Mouse (Mus musculus): ENCODE results near the gene Hist1h2be. TPM values are rescaled to one million over a fixed set of nuclear protein-coding genes. Genes with fewer than 3 reads are reported as not detected.

Hist1h2be gene
- polyA plus RNA-seq (2012; rRNA removed), result 1.4 and 2.2 TPM in 2 replicates

DNA sequence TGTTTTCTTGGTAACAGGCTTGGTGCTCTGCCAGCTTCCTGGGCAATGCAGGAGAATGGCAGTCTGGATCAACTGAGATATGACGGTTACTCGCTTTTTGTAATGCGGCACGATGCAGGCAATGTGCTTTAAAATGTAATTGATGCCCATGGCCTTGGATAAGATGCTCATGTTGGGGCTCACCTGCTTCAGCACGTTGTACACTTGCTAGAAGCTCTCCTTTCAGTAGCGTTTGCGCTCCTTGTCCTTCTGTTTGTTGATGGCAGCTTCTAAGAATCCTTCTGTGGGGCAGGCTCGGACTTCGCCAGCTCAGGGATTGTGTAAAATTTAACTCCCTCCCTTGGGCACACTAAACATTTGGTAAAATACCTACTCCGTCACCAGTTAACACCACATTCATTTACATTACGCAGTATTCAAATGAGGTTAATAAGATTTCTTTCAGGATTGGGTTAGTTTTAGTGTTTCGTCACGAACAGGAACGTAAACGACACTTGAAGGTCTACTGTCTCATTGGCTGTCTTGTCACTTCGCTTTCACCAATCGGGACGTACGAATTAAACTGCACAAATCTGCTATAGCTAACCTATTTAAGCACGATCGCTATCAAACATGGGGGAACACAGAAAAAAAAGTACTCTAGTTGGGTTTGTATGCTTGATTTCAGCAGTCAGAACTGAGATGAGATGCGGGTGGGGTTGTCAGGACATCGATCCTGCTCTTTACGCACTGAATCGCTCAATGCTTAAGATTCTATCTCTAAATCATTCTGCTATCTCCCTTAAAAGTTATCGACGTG lies at the start of gene Hist1h2be:
TSS of gene Hist1h2be (minus strand) at position 392 of the 799 bp plus-strand sequence.

DNA sequence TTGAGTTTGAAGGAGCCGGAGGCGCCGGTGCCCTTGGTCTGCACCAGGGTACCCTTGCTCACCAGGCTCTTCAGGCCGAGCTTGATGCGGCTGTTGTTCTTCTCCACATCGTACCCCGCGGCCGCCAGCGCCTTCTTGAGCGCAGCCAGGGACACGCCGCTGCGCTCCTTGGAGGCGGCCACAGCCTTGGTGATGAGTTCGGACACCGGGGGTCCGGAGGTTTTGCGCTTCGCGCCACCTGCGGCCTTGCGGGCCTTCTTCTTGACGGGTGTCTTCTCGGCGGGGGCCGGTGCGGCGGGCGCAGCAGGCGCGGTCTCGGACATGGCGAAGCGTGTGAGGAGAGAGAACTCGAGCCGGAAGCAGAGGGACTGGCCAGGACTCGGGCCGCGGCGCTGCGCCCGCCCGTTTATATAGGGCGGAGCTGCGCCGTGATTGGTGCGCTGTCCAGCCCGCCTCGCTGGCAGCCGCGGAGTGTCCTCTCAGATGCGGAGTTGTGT lies 1.3 kb upstream of the Hist1h2be start, which contains the start of gene Hist1h1e:
TSS of gene Hist1h1e (minus strand) at position 384 of the 497 bp plus-strand sequence.

DNA sequence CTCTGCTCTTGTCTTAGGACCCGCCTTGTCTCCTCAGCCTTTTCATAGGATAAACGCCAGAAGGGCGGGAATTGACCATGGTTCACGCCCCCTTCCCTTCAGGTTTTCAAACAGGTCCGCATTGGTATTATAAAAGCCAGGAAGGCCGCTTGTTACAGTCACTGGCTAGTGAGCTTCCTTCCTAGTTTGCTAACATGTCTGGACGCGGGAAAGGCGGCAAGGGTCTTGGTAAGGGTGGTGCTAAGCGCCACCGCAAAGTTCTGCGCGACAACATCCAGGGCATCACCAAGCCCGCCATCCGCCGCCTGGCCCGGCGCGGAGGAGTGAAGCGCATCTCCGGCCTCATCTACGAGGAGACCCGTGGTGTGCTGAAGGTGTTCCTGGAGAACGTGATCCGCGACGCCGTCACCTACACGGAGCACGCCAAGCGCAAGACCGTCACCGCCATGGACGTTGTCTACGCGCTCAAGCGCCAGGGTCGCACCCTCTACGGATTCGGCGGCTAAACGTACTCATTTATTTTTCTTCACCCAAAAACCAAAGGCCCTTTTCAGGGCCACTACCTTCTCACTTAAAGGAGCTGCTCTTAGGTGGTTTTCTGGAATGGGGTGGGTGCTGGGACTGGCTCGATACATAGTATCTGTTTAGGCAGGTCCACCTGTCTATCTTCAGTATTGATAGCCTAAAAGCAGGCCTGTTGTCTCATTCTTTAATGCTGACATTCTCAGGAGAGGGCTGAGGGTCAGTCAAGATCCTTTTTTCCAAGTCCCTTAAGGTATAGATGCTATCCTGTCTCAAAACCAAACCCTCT lies 39.3 kb downstream of the Hist1h2be start, which contains the start of gene Hist1h4d:
TSS of gene Hist1h4d (plus strand) at position 191 of the 811 bp plus-strand sequence.

DNA sequence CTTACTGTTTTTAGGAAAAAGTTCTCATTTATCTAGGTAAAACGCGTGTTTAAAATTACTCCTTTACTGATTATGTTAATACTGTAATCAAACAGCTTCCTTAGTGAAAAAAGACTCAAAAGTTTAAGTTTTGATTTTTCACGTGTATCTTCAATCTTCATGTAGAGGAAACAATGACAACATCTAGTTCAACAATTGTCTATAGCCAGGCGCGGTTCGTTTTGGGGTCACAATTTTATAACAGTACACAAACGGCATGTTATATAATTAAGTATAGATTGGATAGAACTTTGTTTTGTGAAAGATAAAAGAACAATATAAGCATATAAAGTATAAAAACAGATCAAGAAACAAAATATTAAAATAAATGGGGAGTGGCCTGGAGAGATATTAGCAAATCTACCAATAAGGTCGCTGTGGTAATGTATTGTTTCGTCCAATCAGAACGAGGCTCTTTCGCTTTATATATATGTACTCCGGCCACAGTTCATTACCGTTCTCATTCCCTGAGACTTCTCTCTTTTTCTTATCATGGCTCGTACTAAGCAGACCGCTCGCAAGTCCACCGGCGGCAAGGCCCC lies 45.6 kb downstream of the Hist1h2be start, which contains the start of gene Hist1h3d:
TSS of gene Hist1h3d (plus strand) at position 493 of the 581 bp plus-strand sequence.

DNA sequence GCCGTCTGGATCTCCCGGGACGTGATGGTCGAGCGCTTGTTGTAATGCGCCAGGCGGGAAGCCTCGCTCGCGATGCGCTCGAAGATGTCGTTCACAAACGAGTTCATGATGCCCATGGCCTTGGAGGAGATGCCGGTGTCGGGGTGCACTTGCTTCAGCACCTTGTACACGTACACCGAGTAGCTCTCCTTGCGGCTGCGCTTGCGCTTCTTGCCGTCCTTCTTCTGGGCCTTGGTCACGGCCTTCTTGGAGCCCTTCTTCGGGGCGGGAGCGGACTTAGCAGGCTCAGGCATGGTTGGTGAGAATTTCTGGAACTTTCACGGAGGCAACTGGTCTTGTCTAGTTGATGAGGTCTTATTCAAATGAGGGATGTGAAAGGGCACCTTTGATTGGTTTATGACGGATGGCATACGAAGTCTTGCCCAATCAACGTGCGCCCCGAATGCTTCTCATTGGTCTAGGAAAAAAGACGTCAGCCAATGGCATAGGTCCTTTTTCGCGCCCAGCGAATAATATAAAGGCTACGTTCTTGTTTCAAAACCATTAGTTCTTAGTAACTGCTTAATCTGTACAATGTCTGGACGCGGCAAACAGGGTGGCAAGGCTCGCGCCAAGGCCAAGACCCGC lies 46.9 kb downstream of the Hist1h2be start, which contains the start of the genes Hist1h2bf and Hist1h2ad:
TSS of gene Hist1h2bf (minus strand) at position 299 of the 627 bp plus-strand sequence.
TSS of gene Hist1h2ad (plus strand) at position 484 of the 627 bp plus-strand sequence.

DNA sequence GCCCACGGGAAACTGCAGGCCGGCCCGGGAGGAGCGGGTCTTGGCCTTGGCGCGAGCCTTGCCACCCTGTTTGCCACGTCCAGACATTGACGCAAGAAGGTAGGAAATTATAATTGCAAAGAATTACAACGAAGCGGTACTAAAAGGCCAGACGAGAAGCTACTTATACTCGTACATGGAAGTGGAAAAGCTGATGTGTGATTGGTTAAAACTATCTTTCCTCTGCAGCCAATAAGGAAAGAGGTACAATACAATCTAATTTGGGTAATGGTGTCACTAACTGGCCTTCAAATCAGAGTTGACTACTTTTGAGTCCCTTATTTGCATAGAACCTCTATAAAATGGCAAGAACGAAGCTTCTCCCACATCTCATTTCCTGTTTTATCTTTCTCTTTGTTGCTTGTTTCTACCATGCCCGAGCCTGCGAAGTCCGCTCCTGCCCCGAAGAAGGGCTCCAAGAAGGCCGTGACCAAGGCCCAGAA lies 49.9 kb downstream of the Hist1h2be start, which contains the start of the genes Hist1h2ae and Hist1h2bg:
TSS of gene Hist1h2ae (minus strand) at position 199 of the 482 bp plus-strand sequence.
TSS of gene Hist1h2bg (plus strand) at position 375 of the 482 bp plus-strand sequence.

DNA sequence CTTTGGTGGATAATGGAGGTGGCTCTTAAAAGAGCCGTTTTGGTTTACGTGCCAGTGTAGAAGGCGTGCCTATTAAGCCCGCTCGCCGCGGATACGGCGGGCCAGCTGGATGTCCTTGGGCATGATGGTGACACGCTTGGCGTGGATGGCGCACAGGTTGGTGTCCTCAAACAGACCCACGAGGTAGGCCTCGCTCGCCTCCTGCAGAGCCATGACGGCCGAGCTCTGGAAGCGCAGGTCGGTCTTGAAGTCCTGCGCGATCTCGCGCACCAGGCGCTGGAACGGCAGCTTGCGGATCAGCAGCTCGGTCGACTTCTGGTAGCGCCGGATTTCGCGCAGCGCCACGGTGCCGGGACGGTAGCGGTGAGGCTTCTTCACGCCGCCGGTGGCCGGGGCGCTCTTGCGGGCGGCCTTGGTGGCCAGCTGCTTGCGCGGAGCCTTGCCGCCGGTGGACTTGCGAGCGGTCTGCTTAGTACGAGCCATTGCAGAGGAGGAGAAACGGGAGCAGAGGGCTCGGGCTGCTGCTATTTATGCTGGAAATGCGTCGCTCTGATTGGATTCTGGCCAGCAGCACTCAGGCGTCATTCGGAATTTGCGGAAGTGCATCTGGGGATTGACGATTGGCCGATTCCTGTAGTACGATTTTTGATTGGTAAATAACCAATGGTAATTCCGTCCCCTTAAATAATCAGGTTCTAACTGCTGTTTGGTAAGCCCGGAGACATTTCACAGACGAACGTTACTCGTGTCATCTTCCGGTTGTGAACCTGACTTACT lies 58.9 kb downstream of the Hist1h2be start, which contains the start of gene Hist1h3e:
TSS of gene Hist1h3e (minus strand) at position 487 of the 777 bp plus-strand sequence.

DNA sequence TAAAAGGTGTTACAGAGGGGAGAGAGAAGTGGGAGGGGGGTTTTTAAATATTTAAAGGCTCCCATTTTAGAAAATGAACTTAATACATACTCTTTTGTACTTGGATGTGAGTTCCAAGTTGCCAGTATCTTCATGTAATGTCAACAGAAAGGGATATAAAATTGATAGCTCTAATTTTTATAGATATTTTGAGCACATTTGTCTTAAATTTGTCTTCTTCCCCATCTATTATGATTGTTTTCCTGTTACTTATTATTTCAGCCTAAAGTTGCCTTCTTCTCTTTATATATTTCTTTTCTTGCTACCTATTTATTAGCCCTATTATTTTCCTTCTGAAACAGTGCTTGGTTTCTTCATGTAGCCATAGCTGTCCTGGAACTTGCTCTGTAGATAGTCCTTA lies 68.0 kb downstream of the Hist1h2be start, which contains the start of gene Hist1h1d:
TSS of gene Hist1h1d (plus strand) at position 301 of the 400 bp plus-strand sequence.

DNA sequence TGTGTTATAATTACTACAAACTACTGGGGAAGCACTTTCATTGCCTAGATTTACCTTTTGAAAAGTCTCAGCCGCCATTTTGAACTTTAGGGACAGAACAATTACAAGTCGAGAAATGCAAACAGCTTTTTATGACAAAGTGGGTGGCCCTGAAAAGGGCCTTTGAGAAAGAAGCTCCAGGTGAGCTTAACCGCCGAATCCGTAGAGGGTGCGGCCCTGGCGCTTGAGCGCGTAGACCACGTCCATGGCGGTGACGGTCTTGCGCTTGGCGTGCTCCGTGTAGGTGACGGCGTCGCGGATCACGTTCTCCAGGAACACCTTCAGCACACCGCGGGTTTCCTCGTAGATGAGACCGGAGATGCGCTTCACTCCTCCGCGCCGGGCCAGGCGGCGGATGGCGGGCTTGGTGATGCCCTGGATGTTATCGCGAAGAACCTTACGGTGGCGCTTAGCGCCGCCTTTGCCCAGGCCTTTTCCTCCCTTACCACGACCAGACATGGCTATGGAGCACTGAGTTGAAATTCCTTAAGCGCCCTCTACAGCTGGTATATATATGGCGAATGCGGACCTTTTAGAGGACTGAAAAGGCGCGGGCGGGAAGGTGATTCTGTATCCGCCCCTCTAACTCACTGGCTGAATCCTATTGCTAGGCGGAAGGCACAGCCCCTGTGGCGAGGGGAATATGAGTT lies 69.6 kb downstream of the Hist1h2be start, which contains the start of gene Hist1h4f:
TSS of gene Hist1h4f (minus strand) at position 503 of the 689 bp plus-strand sequence.

DNA sequence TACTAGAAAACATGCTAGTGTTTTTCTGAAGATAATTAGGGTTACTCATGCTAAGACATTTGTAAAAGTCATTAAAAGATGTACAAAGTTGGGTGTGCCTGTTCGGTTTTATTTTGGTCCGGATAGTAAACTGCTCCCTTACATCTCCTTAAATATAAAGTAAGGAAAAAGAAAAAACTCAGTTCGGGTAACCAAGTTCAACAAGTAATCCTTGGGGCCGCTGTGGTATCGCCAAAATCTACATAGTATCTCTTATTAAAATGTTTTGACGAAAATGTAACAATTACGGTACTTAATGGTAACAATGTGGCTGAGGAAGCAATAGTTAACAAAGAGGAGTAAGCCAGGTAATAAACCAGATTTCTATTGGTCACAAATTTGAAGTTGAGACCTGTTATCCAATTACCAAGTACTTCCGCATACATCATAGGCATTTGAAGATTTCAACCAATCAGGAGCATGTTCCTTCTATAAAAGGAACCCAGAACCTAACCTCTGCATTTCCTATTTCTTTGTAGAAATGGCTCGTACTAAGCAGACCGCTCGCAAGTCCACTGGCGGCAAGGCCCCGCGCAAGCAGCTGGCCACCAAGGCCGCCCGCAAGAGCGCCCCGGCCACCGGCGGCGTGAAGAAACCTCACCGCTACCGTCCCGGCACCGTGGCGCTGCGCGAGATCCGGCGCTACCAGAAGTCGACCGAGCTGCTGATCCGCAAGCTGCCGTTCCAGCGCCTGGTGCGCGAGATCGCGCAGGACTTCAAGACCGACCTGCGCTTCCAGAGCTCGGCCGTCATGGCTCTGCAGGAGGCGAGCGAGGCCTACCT lies 76.7 kb downstream of the Hist1h2be start, which contains the start of gene Hist1h3f:
TSS of gene Hist1h3f (plus strand) at position 88 of the 822 bp plus-strand sequence.

DNA sequence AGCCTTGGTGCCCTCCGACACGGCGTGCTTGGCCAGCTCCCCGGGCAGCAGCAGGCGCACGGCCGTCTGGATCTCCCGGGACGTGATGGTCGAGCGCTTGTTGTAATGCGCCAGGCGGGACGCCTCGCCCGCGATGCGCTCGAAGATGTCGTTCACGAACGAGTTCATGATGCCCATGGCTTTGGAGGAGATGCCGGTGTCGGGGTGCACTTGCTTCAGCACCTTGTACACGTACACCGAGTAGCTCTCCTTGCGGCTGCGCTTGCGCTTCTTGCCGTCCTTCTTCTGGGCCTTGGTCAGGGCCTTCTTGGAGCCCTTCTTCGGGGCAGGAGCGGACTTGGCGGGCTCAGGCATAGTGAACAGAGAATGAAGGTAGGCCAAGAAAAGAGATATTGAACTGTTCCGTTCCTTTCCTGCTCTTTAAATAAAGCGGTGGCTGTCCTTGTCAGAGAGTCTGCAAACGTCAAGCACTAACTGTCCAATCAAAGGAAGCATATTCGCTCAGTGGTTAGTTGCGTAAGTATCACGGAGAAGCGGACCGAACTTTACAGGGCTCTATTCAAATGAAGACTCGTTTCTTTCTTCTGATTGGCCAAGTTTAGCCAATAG lies 77.8 kb downstream of the Hist1h2be start, which contains the start of gene Hist1h2bh:
TSS of gene Hist1h2bh (minus strand) at position 394 of the 609 bp plus-strand sequence.

DNA sequence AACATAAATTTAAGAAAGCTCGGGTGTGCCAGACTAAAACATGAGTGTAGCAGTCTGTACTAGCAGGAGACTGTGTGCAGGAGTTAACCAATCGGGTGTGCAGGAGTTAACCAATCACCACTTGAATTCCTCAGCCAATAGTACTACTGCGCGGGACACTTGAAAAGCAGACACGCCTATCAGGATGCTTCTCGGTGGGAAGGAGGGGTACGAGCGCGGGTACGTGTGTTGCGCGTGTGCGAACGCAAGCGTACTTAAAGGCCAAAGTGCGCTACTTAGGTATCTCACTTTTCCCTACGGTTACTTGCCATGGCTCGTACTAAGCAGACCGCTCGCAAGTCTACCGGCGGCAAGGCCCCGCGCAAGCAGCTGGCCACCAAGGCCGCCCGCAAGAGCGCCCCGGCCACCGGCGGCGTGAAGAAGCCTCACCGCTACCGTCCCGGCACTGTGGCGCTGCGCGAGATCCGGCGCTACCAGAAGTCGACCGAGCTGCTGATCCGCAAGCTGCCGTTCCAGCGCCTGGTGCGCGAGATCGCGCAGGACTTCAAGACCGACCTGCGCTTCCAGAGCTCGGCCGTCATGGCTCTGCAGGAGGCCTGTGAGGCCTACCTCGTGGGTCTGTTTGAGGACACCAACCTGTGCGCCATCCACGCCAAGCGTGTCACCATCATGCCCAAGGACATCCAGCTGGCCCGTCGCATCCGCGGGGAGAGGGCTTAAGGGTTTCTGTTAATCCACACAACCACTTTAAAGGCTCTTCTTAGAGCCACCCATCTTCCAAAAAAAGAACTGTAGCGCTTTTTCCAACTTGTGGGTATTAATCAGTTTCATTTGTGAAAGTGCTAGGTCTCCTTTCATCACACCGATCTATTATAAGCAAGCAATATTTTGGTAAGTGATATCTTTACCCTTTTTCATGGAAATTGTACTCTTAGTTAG lies 85.5 kb downstream of the Hist1h2be start, which contains the start of gene Hist1h3g:
TSS of gene Hist1h3g (plus strand) at position 286 of the 939 bp plus-strand sequence.

Other genes with a start within 250 kb of the Hist1h2be start
- gene Abt1, start 197.3 kb downstream of the Hist1h2be start, polyA plus RNA-seq (2012; rRNA removed), result 3.2 and 3.3 TPM in 2 replicates
- gene Btn1a1, start 155.2 kb downstream of the Hist1h2be start, polyA plus RNA-seq (2012; rRNA removed), result 0.42 and 0.58 TPM in 2 replicates
- not detected in 2 replicates for gene Btn2a2, start 132.3 kb downstream of the Hist1h2be start, polyA plus RNA-seq (2012; rRNA removed)
- 8.9 and 10.2 TPM in 2 replicates for gene Hist1h4h, start 90.1 kb downstream of the Hist1h2be start, polyA plus RNA-seq (2012; rRNA removed)
- 137 and 207 TPM in 2 replicates for gene Hist1h2af, start 87.2 kb downstream of the Hist1h2be start, polyA plus RNA-seq (2012; rRNA removed)
- 13.8 and 25.0 TPM in 2 replicates for gene Hist1h3g, start 85.7 kb downstream of the Hist1h2be start, polyA plus RNA-seq (2012; rRNA removed)
- gene Hist1h2bh, start 77.7 kb downstream of the Hist1h2be start, polyA plus RNA-seq (2012; rRNA removed), result 2.9 and 3.2 TPM in 2 replicates
- 1.5 and 2.1 TPM in 2 replicates for gene Hist1h3f, start 77.1 kb downstream of the Hist1h2be start, polyA plus RNA-seq (2012; rRNA removed)
- gene Hist1h4f, start 69.5 kb downstream of the Hist1h2be start, polyA plus RNA-seq (2012; rRNA removed), result 5.8 and 7.7 TPM in 2 replicates
- gene Hist1h1d, start 67.9 kb downstream of the Hist1h2be start, polyA plus RNA-seq (2012; rRNA removed), result 0.32 and 0.52 TPM in 2 replicates
- 9.6 and 10.2 TPM in 2 replicates for gene Hist1h3e, start 58.8 kb downstream of the Hist1h2be start, polyA plus RNA-seq (2012; rRNA removed)
- 5.8 and 7.7 TPM in 2 replicates for gene Hist1h2ae, start 49.9 kb downstream of the Hist1h2be start, polyA plus RNA-seq (2012; rRNA removed)
- gene Hist1h2bg, start 49.7 kb downstream of the Hist1h2be start, polyA plus RNA-seq (2012; rRNA removed), result 17.2 and 22.8 TPM in 2 replicates
- 6.0 and 6.2 TPM in 2 replicates for gene Hist1h2bf, start 46.9 kb downstream of the Hist1h2be start, polyA plus RNA-seq (2012; rRNA removed)
- gene Hist1h2ad, start 46.7 kb downstream of the Hist1h2be start, polyA plus RNA-seq (2012; rRNA removed), result 3.7 and 4.7 TPM in 2 replicates
- 8.9 and 13.3 TPM in 2 replicates for gene Hist1h3d, start 45.4 kb downstream of the Hist1h2be start, polyA plus RNA-seq (2012; rRNA removed)
- 3.9 and 4.3 TPM in 2 replicates for gene Hist1h4d, start 39.5 kb downstream of the Hist1h2be start, polyA plus RNA-seq (2012; rRNA removed)
- 3.3 and 4.1 TPM in 2 replicates for gene Hist1h1e, start 1.4 kb upstream of the Hist1h2be start, polyA plus RNA-seq (2012; rRNA removed)
- gene Hist1h2ac, start 62.8 kb upstream of the Hist1h2be start, polyA plus RNA-seq (2012; rRNA removed), result 0.76 and 1.2 TPM in 2 replicates
- gene Hist1h2bc, start 63.1 kb upstream of the Hist1h2be start, polyA plus RNA-seq (2012; rRNA removed), result 165 and 208 TPM in 2 replicates
- gene Hist1h1t, start 74.7 kb upstream of the Hist1h2be start, polyA plus RNA-seq (2012; rRNA removed), result not detected in 2 replicates
- gene Hist1h4c, start 77.3 kb upstream of the Hist1h2be start, polyA plus RNA-seq (2012; rRNA removed), result 2.3 and 3.2 TPM in 2 replicates
- 10.0 and 10.7 TPM in 2 replicates for gene Hfe, start 89.7 kb upstream of the Hist1h2be start, polyA plus RNA-seq (2012; rRNA removed)
- 40.4 and 60.9 TPM in 2 replicates for gene Hist1h1c, start 117.7 kb upstream of the Hist1h2be start, polyA plus RNA-seq (2012; rRNA removed)
- gene Hist1h3c, start 124.5 kb upstream of the Hist1h2be start, polyA plus RNA-seq (2012; rRNA removed), result 16.3 and 21.4 TPM in 2 replicates
- gene Hist1h2bb, start 125.6 kb upstream of the Hist1h2be start, polyA plus RNA-seq (2012; rRNA removed), result 5.1 and 8.2 TPM in 2 replicates
- gene Hist1h2ab, start 130.0 kb upstream of the Hist1h2be start, polyA plus RNA-seq (2012; rRNA removed), result 13.7 and 14.6 TPM in 2 replicates
- gene Hist1h3b, start 131.1 kb upstream of the Hist1h2be start, polyA plus RNA-seq (2012; rRNA removed), result 14.5 and 19.5 TPM in 2 replicates
- 7.3 and 11.1 TPM in 2 replicates for gene Hist1h4b, start 135.9 kb upstream of the Hist1h2be start, polyA plus RNA-seq (2012; rRNA removed)
- 2.8 and 3.4 TPM in 2 replicates for gene Hist1h4a, start 140.1 kb upstream of the Hist1h2be start, polyA plus RNA-seq (2012; rRNA removed)
- 11.4 and 14.3 TPM in 2 replicates for gene Hist1h3a, start 141.3 kb upstream of the Hist1h2be start, polyA plus RNA-seq (2012; rRNA removed)
- gene Hist1h1a, start 142.5 kb upstream of the Hist1h2be start, polyA plus RNA-seq (2012; rRNA removed), result 3.2 and 4.1 TPM in 2 replicates
- gene Trim38, start 148.8 kb upstream of the Hist1h2be start, polyA plus RNA-seq (2012; rRNA removed), result not detected in 2 replicates
- 17.4 and 22.1 TPM in 2 replicates for gene Slc17a2, start 185.9 kb upstream of the Hist1h2be start, polyA plus RNA-seq (2012; rRNA removed)
- 12.0 and 12.9 TPM in 2 replicates for gene Slc17a3, start 218.3 kb upstream of the Hist1h2be start, polyA plus RNA-seq (2012; rRNA removed)
- gene Slc17a1, start 246.6 kb upstream of the Hist1h2be start, polyA plus RNA-seq (2012; rRNA removed), result 0.71 and 0.93 TPM in 2 replicates

All from liver, embryonic 18 days (tissue).